Mouse (Mus musculus) c-Kit-positive CD71-positive TER-119-positive erythroid progenitor cells, embryonic 14.5 days (primary cell): ENCODE data around the gene Atp13a2.

ENCODE experiments used
- DNase-seq: peaks from one replicate; pipeline ENCODE4 v3.0.0-alpha.2; 2013; ENCODE audit warnings: low spot score

Atp13a2 gene

GRCm38 (mm10) chr4:141033606-141034549 is 47.2 kb downstream of the Atp13a2 start:
- DNase-seq, result no peak

GRCm38 (mm10) chr4:141041117-141041516 is 54.4 kb downstream of the Atp13a2 start:
- no peak for DNase-seq

- DNase-seq, result no peak
These were observed 58.1 kb downstream of the Atp13a2 start for GRCm38 (mm10) chr4:141044816-141045215.

GRCm38 (mm10) chr4:141048810-141049475 is 62.3 kb downstream of the Atp13a2 start:
- no peak for DNase-seq

- no peak for DNase-seq
These were observed 62.8 kb downstream of the Atp13a2 start for GRCm38 (mm10) chr4:141049476-141049835.

GRCm38 (mm10) chr4:141052442-141052841 is 65.8 kb downstream of the Atp13a2 start:
- no peak for DNase-seq

- DNase-seq, result no peak
These were observed 66.5 kb downstream of the Atp13a2 start for GRCm38 (mm10) chr4:141053138-141053537.

GRCm38 (mm10) chr4:141053568-141054161 is 67.0 kb downstream of the Atp13a2 start:
- no peak for DNase-seq
